Mouse (Mus musculus) adrenal gland (tissue): ENCODE data around the gene Nrip1.
"Not testable (repeated sequence)": the region's sequence is repeated elsewhere in the genome, so short reads cannot be mapped to it uniquely, and the experiment has no call there.

ENCODE experiments used
- intact Hi-C: fragments of 180-260 bp; cut with DNase I; formaldehyde crosslinking; loops from one replicate; pipeline ENCODE4 v1.15.1; 2025
- long read RNA-seq, 2 experiments: library from polyadenylated mRNA; unstranded; transcript quantifications; one replicate each; pipeline ENCODE4 v2.0.0; 2020; ENCODE audit warnings: borderline replicate concordance in 1 of 2; ENCODE audit not compliant: insufficient replicate concordance in 1 of 2

Nrip1 gene
- long read RNA-seq, experiment 1, full-length matches to known transcripts, result 12 of 34 reads
- long read RNA-seq, experiment 1, partial matches to known transcripts, result 0 of 34 reads
- long read RNA-seq, experiment 1, other reads (novel, unspliced or antisense), result 22 of 34 reads
- long read RNA-seq, experiment 2, full-length matches to known transcripts, result 23 of 42 reads
- long read RNA-seq, experiment 2, partial matches to known transcripts, result 1 of 42 reads
- long read RNA-seq, experiment 2, other reads (novel, unspliced or antisense), result 18 of 42 reads

GRCm38 (mm10) chr16:76373671-76374091 lies at the start of gene Nrip1:
Gene Nrip1, minus strand, starts transcription at chr16:76373827.
- intact Hi-C loops, result loop anchor here (5.0 to 10.0 kb wide), 5 partner anchors 64 to 391 kb away; no protein-coding TSS in a partner anchor

DNA sequence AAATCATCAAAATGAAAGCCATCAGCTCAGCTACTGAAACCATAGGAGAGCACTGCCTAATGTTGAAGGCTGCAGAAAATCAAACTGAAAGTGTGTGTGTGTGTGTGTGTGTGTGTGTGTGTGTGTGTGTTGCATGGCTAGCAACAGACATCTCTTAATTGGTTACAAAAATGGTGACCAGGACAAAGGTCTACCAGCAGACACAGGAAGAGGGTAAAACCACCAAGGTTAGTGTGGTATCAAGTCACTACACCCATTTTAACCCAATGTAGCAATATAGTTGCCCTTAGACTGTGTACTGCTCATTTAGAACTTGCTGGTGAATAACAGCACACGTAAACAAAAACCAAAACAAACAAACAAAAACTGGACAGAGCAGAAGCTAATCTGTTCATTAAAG lies 48.9 kb upstream of the Nrip1 start:
- intact Hi-C loops, result no loop called here

DNA sequence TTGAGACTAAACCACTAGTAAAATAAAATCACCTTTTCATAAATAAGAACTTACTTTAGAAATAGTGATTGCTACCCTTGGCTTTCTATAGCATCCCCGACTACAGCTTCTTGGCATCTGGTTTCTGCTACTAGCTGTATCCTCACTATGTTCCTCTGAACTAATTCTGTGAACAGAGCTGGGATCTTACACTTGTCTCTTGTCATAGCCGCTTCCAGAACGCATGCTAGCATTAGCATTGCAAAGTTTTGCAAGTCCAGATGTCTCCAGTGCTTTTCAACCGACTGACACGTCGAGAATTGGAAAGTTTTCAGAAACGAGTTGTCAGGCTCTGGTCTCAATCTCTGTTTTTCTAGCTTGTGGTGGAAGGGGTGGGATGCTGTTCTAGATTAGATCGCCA lies 46.2 kb upstream of the Nrip1 start:
- intact Hi-C loops, result no loop called here

- intact Hi-C loops, result no loop called here
Observed at GRCm38 (mm10) chr16:76416477-76416876, 42.9 kb upstream of the Nrip1 start.

- intact Hi-C loops, result no loop called here
Observed at GRCm38 (mm10) chr16:76416060-76416438, 42.4 kb upstream of the Nrip1 start.

- intact Hi-C loops, result no loop called here
Observed at GRCm38 (mm10) chr16:76415407-76416059, 41.9 kb upstream of the Nrip1 start.

DNA sequence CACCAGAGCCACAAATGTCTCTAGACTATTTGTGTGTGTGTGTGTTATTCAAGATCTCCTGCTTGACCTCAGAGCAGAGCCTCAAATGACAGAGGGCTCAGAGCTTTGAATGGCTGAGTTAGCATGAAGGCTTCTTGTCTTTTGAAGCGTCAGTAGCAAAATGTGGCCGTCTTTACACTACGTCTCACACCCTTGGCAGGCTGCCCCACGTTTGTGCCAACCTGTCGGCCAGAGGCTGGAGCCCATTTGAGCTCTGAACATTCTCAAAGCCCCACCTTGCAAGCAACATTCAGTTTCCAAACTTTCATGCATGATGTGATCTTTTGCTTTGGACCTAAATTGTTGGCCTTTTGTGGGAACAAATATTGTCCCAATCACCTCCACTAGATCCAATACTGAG lies 40.9 kb upstream of the Nrip1 start:
- intact Hi-C loops, result no loop called here

DNA sequence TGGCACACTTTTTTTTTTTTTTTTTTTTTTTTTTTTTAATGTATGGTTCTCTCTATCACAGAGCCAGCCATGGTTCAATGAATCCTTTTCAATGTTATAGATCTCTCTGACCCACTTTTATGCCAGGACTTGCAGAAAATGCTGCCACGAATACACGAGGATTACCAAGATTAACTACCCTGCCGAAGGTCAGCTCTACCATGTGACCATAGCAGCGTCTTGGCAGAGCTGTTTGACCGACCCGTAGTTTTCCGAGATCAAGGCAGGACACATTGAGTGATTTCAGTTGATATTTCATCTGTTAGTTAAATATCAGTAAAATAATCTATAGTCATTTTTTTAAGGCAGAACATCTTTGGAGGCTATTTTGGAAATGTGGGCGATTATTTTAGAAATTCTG lies 40.0 kb upstream of the Nrip1 start:
- intact Hi-C loops, result no loop called here

DNA sequence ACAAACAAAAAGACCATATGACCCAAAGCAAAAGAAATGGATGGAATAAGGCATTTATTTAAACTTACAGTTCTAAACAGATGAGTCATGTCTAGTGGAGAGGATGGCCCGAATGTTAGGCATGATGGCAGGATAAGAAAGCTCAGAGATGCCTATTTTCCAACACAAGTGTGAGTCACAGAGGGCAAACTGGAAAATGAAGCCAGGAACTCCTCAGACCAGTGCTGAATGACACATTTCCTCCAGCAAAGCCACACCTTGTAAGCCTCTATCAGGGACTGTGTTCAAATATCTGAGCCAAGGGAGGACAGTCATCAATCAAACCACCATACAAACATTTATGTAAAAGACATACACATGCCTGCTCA lies 35.7 kb upstream of the Nrip1 start:
- intact Hi-C loops, result no loop called here

DNA sequence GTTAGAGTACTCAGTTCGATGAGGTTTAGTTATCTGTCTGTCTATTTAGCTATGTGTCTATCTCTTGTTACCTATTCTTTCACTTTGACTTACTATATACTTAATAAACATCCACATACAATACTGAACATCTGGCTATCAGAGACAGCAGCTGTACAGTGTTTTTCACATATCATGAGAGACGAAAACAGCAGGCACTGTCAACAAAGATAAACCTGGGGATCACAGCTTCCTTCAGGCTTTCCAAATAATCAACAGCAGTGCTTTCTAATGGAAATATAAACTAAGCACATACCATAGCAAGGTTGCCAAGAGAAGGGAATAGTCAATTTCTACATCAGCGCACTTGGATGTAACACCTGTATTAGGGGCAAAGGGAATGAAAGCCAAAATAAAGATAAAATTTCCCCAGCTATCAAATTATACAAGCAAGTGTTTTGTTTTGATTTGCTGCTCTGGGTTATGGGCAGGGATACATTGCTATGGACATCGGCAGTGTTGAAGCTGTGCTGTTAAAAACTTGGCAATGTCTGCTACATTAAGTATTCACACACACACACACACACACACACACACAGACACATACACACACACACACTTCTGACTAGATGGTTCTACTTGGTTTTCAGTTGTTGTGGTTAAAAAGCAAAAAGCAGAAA lies 35.2 kb upstream of the Nrip1 start:
- intact Hi-C loops, result no loop called here

GRCm38 (mm10) chr16:76408241-76408640 lies 34.6 kb upstream of the Nrip1 start:
- intact Hi-C loops, result no loop called here

DNA sequence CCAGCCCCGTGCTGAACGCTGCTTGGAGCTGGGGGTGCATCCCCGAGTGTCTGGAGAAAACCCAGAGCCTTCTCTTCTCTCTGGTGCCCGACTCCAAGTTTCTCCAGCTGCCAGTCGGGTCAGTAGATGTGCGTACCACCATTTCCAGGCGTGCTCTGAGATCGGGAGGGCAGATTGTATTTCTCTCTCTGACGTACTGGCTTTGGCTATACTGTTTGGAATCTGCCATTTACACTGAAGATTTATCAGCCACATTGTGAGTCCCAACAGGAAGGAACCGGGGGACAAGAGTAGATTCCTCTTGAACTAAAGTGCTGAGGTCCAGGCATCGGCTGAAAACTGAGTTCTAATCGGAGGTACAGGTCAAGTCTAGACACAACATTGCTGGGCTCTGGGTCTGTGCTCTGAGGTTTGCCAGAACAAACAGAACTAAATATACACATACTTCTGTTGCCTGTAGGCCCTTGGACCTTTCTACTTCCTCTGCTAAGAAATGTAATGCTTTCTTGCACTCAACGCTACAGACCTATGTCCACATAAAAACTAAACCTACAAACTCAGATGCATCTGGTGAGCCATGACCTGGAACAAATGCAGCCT lies 33.8 kb upstream of the Nrip1 start:
- intact Hi-C loops, result no loop called here

GRCm38 (mm10) chr16:76406897-76407296 lies 33.3 kb upstream of the Nrip1 start:
- intact Hi-C loops, result no loop called here

- intact Hi-C loops, result no loop called here
Observed at GRCm38 (mm10) chr16:76406319-76406718, 32.7 kb upstream of the Nrip1 start.

DNA sequence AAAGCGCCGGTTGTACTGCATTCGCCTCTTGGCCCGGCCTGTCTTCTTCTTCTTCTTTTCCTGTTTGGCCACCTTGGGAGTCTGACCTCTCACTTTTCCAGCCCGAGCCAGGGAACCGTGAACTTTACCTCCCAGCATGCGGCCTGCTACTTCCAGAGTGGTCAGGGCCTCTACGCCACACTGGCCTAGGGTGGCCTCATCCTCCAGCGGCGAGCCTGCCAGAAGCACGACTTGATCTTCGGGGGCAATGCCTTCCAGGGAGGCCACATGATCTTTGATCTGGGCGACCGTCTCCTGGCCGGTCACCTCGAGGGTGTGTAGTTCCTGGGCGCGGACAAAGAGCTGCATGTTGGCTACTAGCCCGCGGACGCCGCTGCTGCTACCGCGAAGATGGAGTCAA lies 29.7 kb upstream of the Nrip1 start:
- intact Hi-C loops, result not testable (repeated sequence)

- intact Hi-C loops, result no loop called here
Observed at GRCm38 (mm10) chr16:76396512-76396911, 22.9 kb upstream of the Nrip1 start.

DNA sequence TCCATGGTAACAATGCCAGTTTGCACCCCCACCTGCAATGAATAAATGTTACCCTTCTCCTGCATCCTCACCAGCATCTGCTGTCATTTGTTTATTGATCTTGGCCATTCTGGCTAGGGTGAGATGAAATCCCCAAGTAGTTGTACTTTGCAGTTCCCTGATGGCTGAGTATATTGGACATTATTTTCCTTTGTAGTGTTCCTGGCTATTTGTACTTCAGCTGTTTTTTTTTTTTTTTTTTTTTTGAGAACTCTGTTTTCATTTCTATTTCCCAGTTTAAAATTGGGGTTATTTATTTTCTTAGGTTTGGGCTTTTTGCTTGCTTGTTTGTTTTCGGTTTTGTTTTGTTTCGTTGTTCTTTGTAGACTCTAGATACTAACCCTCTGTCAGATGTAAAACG lies 19.6 kb upstream of the Nrip1 start:
- intact Hi-C loops, result no loop called here

DNA sequence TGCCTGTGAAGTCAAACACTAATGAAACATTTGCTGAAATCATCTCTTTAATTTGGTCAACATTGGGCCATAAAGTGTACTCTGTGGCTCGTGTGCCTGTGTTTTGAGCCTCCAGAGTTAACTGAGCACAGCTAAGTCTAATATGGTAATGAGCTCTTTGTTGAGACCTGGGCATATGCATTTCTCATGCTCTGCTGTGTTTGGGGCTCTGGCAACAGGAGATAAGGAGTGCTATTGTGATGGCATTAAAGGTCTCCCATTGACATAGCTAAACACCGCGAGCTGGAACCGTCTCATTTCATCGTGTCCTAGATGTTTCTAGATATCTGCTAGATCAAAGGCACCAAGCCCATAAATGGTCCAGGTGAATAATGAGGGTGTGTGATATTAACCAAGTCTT lies 12.9 kb upstream of the Nrip1 start:
- intact Hi-C loops, result no loop called here

DNA sequence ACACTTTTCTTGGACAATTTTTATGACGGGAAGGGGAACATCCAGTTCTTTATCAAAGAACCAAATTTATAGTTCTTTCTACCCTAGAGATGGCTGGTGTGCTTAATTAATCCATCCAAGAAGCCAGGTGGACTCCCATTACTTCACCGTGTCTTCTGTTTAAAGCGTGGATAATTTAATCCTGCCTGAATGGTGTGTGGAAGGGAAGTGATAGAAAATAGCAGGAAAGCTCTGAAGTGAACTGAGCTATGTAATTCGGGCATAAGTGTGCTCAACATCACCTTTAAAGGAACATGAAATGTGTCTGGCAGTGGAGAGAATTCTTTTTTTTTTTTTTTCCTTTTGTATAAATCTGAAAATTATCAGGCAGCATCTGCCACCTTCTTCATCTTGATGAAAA lies 12.4 kb upstream of the Nrip1 start:
- intact Hi-C loops, result no loop called here

DNA sequence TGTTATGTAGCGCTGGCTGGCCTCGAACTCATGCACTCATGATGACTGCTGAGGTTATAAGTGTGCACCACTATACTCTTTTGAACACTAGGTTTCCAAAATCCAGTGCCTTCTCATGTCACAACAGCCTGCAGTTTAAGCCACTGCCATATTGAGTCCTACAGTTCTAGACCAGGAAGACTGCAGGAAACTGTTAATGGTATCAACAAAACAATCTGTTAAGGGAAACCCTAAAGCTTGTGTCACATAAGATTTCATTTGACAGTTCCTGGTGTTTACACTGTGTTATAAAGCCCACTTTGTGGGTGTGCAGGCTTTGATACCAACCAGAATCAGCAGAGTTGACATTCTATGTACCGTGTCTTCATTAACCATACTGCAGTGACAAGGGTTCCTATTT lies 3.6 kb upstream of the Nrip1 start:
- intact Hi-C loops, result loop anchor here (10.0 kb wide), 2 partner anchors 128 to 388 kb away; no protein-coding TSS in a partner anchor

GRCm38 (mm10) chr16:76376661-76377060 lies 3.0 kb upstream of the Nrip1 start:
- intact Hi-C loops, result loop anchor here (10.0 kb wide), 2 partner anchors 128 to 388 kb away; no protein-coding TSS in a partner anchor

DNA sequence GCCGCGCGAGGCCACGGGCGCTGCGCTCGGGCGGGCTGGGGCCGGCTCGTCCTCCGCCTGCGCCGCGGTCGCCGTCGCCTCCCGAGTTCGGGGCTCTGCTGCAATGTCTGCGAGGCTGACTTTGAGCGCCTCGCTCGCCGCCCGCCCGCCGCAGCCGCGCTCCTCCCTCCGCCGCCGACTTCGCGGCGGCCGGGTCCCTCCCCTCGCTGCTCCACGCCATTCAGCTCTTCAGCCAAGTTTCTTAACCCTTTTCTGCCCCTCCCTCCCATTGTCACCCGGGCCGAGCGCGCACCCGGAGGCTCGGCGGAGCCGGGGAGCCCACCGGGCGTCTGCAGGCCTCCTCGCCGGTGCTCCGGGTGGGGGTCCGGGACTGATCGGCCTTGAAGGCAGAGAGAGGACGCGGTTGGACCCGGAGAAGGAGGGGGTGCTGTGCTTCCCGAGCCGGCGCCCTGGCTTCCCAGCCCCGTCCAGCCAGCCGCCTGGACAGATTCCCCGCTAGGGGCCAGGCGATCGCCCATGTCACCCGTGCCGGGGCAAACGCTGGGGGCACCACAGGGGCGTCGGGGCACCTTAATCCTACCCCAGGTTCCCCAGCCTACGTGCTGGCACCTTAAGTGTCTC lies 576 bp downstream of the Nrip1 start:
- intact Hi-C loops, result loop anchor here (5.0 to 10.0 kb wide), 5 partner anchors 64 to 392 kb away; no protein-coding TSS in a partner anchor
